Mouse (Mus musculus) MEL (cell line): ENCODE measurements around the gene Prpf19. TPM values are rescaled to one million over a fixed set of nuclear protein-coding genes. Genes with fewer than 3 reads are reported as not detected.
A peak's percentile ranks its signal among the peaks of the same experiment; 100 is the strongest.

Source experiments
- DNase-seq: peaks from one replicate; pipeline ENCODE4 v3.0.0; 2011; ENCODE audit warnings: low read depth, low spot score
- H3K27ac ChIP-seq: 2 replicates; pipeline ENCODE4 v1.5.1; 2012; ENCODE audit warnings: low read depth, mild to moderate bottlenecking, control low read depth, low read length, moderate library complexity; ENCODE audit not compliant: control insufficient read depth
- H3K27me3 ChIP-seq, 2 experiments: fragments of 150-350 bp in 1 of 2; sonication (generic) in 1 of 2; 2 replicates each; pipeline ENCODE4 v1.6.1; 2012; ENCODE audit warnings: low read length in 2 of 2, mild to moderate bottlenecking in 2 of 2, improper control_type of control experiment in 1 of 2, moderate library complexity in 1 of 2; ENCODE audit not compliant: insufficient read depth in 2 of 2, control insufficient read depth in 1 of 2
- H3K36me3 ChIP-seq, 2 experiments: 2 replicates each; pipeline ENCODE4 v1.6.1; 2012 to 2014; ENCODE audit warnings: low read length in 2 of 2, improper control_type of control experiment in 1 of 2, inconsistent platforms in 1 of 2, mild to moderate bottlenecking in 1 of 2; ENCODE audit not compliant: insufficient read depth in 2 of 2, control insufficient read depth in 1 of 2
- H3K4me1 ChIP-seq, 2 experiments: fragments of 150-350 bp in 1 of 2; sonication (generic) in 1 of 2; 2 replicates each; pipeline ENCODE4 v1.6.1; 2012; ENCODE audit warnings: low read length in 2 of 2, improper control_type of control experiment in 1 of 2, mild to moderate bottlenecking in 1 of 2; ENCODE audit not compliant: insufficient read depth in 2 of 2, control insufficient read depth in 1 of 2
- H3K4me3 ChIP-seq, 2 experiments: fragments of 150-350 bp in 1 of 2; sonication (generic) in 1 of 2; 2 replicates each; pipeline ENCODE4 v1.5.1; 2012; ENCODE audit warnings: low read depth in 2 of 2, low read length in 2 of 2, mild to moderate bottlenecking in 2 of 2, moderate library complexity in 2 of 2, control low read depth in 1 of 2, improper control_type of control experiment in 1 of 2; ENCODE audit not compliant: control insufficient read depth in 1 of 2, insufficient read depth in 1 of 2
- H3K79me2 ChIP-seq: 2 replicates; pipeline ENCODE4 v1.6.1; 2012; ENCODE audit warnings: mild to moderate bottlenecking, low read length, moderate library complexity; ENCODE audit not compliant: control insufficient read depth, poor library complexity, insufficient read depth
- H3K9ac ChIP-seq: 2 replicates; pipeline ENCODE4 v1.6.1; 2012; ENCODE audit warnings: low read depth, mild to moderate bottlenecking, control low read depth, low read length, moderate library complexity; ENCODE audit not compliant: control insufficient read depth, poor library complexity, severe bottlenecking
- H3K9me3 ChIP-seq: fragments of 150-350 bp; sonication (generic); replicated peaks from 2 replicates; pipeline ENCODE4 v1.6.1; 2012; ENCODE audit warnings: mild to moderate bottlenecking, low read length, improper control_type of control experiment, moderate library complexity; ENCODE audit not compliant: insufficient read depth
- CHD1 ChIP-seq: IDR thresholded peaks from 2 replicates; pipeline ENCODE4 v1.6.1; 2012; ENCODE audit warnings: low read depth, mild to moderate bottlenecking, inconsistent platforms, low read length, improper control_type of control experiment
- CHD2 ChIP-seq: IDR thresholded peaks from 2 replicates; pipeline ENCODE4 v1.6.1; 2011; ENCODE audit warnings: low read length, improper control_type of control experiment
- E2F4 ChIP-seq: IDR thresholded peaks from 2 replicates; pipeline ENCODE4 v1.6.1; 2011; ENCODE audit warnings: low read depth, low read length, improper control_type of control experiment, borderline replicate concordance
- EP300 ChIP-seq, 2 experiments: IDR thresholded peaks; 2 replicates each; pipeline ENCODE4 v1.6.1; 2011; ENCODE audit warnings: improper control_type of control experiment in 2 of 2, low read length in 2 of 2, low read depth in 1 of 2, mild to moderate bottlenecking in 1 of 2
- ETS1 ChIP-seq: IDR thresholded peaks from 2 replicates; pipeline ENCODE4 v1.6.1; 2012; ENCODE audit warnings: low read depth, mild to moderate bottlenecking, inconsistent platforms, low read length, improper control_type of control experiment, moderate library complexity
- HCFC1 ChIP-seq: IDR thresholded peaks from 2 replicates; pipeline ENCODE4 v1.6.1; 2012; ENCODE audit warnings: low read depth, mild to moderate bottlenecking, inconsistent platforms, low read length, improper control_type of control experiment, moderate library complexity
- KAT2A ChIP-seq: conservative IDR thresholded peaks from 2 replicates; pipeline ENCODE4 v1.6.1; 2012; ENCODE audit warnings: low read depth, low read length, improper control_type of control experiment, inconsistent platforms
- MAFK ChIP-seq: IDR thresholded peaks from 2 replicates; pipeline ENCODE4 v1.6.1; 2011; ENCODE audit warnings: low read depth, mild to moderate bottlenecking, low read length, improper control_type of control experiment, borderline replicate concordance
- MAX ChIP-seq: IDR thresholded peaks from 2 replicates; pipeline ENCODE4 v1.6.1; 2011; ENCODE audit warnings: low read length, improper control_type of control experiment
- MEF2A ChIP-seq: IDR thresholded peaks from 2 replicates; pipeline ENCODE4 v1.6.1; 2014; ENCODE audit warnings: low read depth, mild to moderate bottlenecking, inconsistent platforms, low read length, improper control_type of control experiment; ENCODE audit not compliant: poor library complexity, insufficient replicate concordance, severe bottlenecking; ENCODE audit errors: extremely low read depth
- MXI1 ChIP-seq: IDR thresholded peaks from 2 replicates; pipeline ENCODE4 v1.6.1; 2011; ENCODE audit warnings: mild to moderate bottlenecking, low read depth, low read length, improper control_type of control experiment
- MYB ChIP-seq: IDR thresholded peaks from 2 replicates; pipeline ENCODE4 v1.6.1; 2011; ENCODE audit warnings: mild to moderate bottlenecking, low read depth, low read length, improper control_type of control experiment
- NELFE ChIP-seq: IDR thresholded peaks from 2 replicates; pipeline ENCODE4 v1.6.1; 2011; ENCODE audit warnings: low read depth, low read length, improper control_type of control experiment
- NRF1 ChIP-seq: IDR thresholded peaks from 2 replicates; pipeline ENCODE4 v1.6.1; 2014; ENCODE audit warnings: low read depth, mild to moderate bottlenecking, inconsistent platforms, low read length, improper control_type of control experiment, moderate library complexity; ENCODE audit not compliant: poor library complexity, insufficient read depth, severe bottlenecking
- POLR2A ChIP-seq, 2 experiments: IDR thresholded peaks; 2 replicates each; pipeline ENCODE4 v1.6.1; 2011 to 2012; ENCODE audit warnings: low read length in 2 of 2, mild to moderate bottlenecking in 2 of 2, control low read depth in 1 of 2, improper control_type of control experiment in 1 of 2, low read depth in 1 of 2, moderate library complexity in 1 of 2; ENCODE audit not compliant: control insufficient read depth in 1 of 2, insufficient read depth in 1 of 2, poor library complexity in 1 of 2
- POLR2AphosphoS2 ChIP-seq: IDR thresholded peaks from 2 replicates; pipeline ENCODE4 v1.6.1; 2011; ENCODE audit warnings: low read length, improper control_type of control experiment
- RAD21 ChIP-seq: IDR thresholded peaks from 2 replicates; pipeline ENCODE4 v1.6.1; 2011; ENCODE audit warnings: mild to moderate bottlenecking, low read depth, low read length, improper control_type of control experiment
- RCOR1 ChIP-seq: IDR thresholded peaks from 2 replicates; pipeline ENCODE4 v1.6.1; 2012; ENCODE audit warnings: low read depth, mild to moderate bottlenecking, inconsistent platforms, low read length, improper control_type of control experiment
- SIN3A ChIP-seq: IDR thresholded peaks from 2 replicates; pipeline ENCODE4 v1.6.1; 2012; ENCODE audit warnings: low read length, improper control_type of control experiment, inconsistent platforms
- SMC3 ChIP-seq: IDR thresholded peaks from 2 replicates; pipeline ENCODE4 v1.6.1; 2011; ENCODE audit warnings: low read depth, low read length, improper control_type of control experiment
- TAL1 ChIP-seq: IDR thresholded peaks from 2 replicates; pipeline ENCODE4 v1.6.1; 2012; ENCODE audit warnings: mild to moderate bottlenecking, inconsistent platforms, low read length, moderate library complexity, mixed read lengths
- TBP ChIP-seq: IDR thresholded peaks from 2 replicates; pipeline ENCODE4 v1.8.0; 2011; ENCODE audit warnings: low read depth, low read length, improper control_type of control experiment
- USF1 ChIP-seq: IDR thresholded peaks from 2 replicates; pipeline ENCODE4 v1.6.1; 2014; ENCODE audit warnings: low read depth, mild to moderate bottlenecking, inconsistent platforms, low read length, improper control_type of control experiment, moderate library complexity
- USF2 ChIP-seq, 2 experiments: IDR thresholded peaks; 2 replicates each; pipeline ENCODE4 v1.6.1; 2011 to 2012; ENCODE audit warnings: improper control_type of control experiment in 2 of 2, low read length in 2 of 2, borderline replicate concordance in 1 of 2, inconsistent platforms in 1 of 2, low read depth in 1 of 2, mild to moderate bottlenecking in 1 of 2; ENCODE audit not compliant: insufficient read depth in 1 of 2
- polyA plus RNA-seq, 2 experiments: library from polyadenylated mRNA; stranded (reverse) in 1 of 2; unstranded in 1 of 2; fragments of >175 nt in 1 of 2; fragments of >200 nt in 1 of 2; gene quantifications; 2 replicates each; pipeline versions ENCODE4 v1.2.1 to v1.2.4; 2012; ENCODE audit warnings: low replicate concordance in 2 of 2, low read depth in 1 of 2; ENCODE audit not compliant: insufficient read length in 2 of 2, insufficient read depth in 1 of 2, missing spikeins in 1 of 2
- total RNA-seq: library from RNA; depleted of rRNA; stranded (reverse); fragments of 300-350 nt; gene quantifications from 2 replicates; pipeline ENCODE4 v1.2.3, GENCODE M21; 2012

Gene Prpf19
- total and polyA plus RNA-seq, 3 experiments: 128 to 363 (median 158) TPM

- no peaks in the 10 kb centered on the region for H3K27me3 ChIP-seq
- H3K4me1 ChIP-seq: no peaks in the 10 kb centered on the region
- no peak overlapping the region for H3K9ac ChIP-seq
- no peaks in the 10 kb centered on the region for H3K9me3 ChIP-seq
- H3K79me2 ChIP-seq: no peaks in the 10 kb centered on the region
- no peak overlapping the region for H3K4me3 ChIP-seq
- H3K36me3 ChIP-seq: peaks cover 0 to 8% of the 10 kb centered on the region in 2 experiments; a peak in 2 of 4 replicates
- DNase-seq: peak; percentile 52
- TF ChIP-seq MXI1 (no peak), USF1 (no peak), NRF1 (no peak), KAT2A (no peak), SIN3A (no peak), CHD1 (no peak), MYB (no peak), USF2 (IDR thresholded peaks at IDR 0.05; ENCODE audit: borderline replicate concordance in 1 of 2, insufficient read depth in 1 of 2, low read depth in 1 of 2, low read length in 2 of 2) (no peak), NELFE (no peak), TBP (no peak), POLR2A (IDR thresholded peaks at IDR 0.05; ENCODE audit: control insufficient read depth in 1 of 2, insufficient read depth in 1 of 2, low read depth in 1 of 2, low read length in 2 of 2, poor library complexity in 1 of 2) (no peak), MAFK (no peak), TAL1 (no peak), EP300 (IDR thresholded peaks at IDR 0.05; ENCODE audit: low read depth in 1 of 2, low read length in 2 of 2) (no peak), POLR2AphosphoS2 (no peak), E2F4 (no peak), RCOR1 (no peak), HCFC1 (no peak), CHD2 (no peak)
- H3K27ac ChIP-seq: no peak overlapping the region
Measured at GRCm38 (mm10) chr19:10904927-10905727, 10.1 kb downstream of the Prpf19 start.

GRCm38 (mm10) chr19:10905728-10906000, 10.6 kb downstream of the Prpf19 start:
- Histone ChIP-seq H3K9me3 (no peaks in the 10 kb centered on the region), H3K4me1 (no peaks in the 10 kb centered on the region), H3K79me2 (no peaks in the 10 kb centered on the region), H3K36me3 (peaks cover 0 to 8% of the 10 kb centered on the region in 2 experiments; a peak in 2 of 4 replicates), H3K27me3 (no peaks in the 10 kb centered on the region), H3K27ac (no peak overlapping the region), H3K9ac (no peak overlapping the region), H3K4me3 (no peak overlapping the region)
- DNase-seq: no peak
- TF ChIP-seq USF1 (no peak), ETS1 (no peak), NRF1 (no peak), RAD21 (no peak), E2F4 (no peak), EP300 (IDR thresholded peaks at IDR 0.05; ENCODE audit: low read depth in 1 of 2, low read length in 2 of 2) (no peak), SMC3 (no peak), USF2 (IDR thresholded peaks at IDR 0.05; ENCODE audit: borderline replicate concordance in 1 of 2, insufficient read depth in 1 of 2, low read depth in 1 of 2, low read length in 2 of 2) (no peak), MEF2A (no peak), TBP (no peak), MAX (no peak)
